Mouse (Mus musculus): ENCODE measurements around the gene Akap8. TPM values are rescaled to one million over a fixed set of nuclear protein-coding genes. Genes with fewer than 3 reads are reported as not detected.

Akap8 gene
- polyA plus RNA-seq, 1 experiment: not detected

GRCm38 (mm10) chr17:32333675-32334303, 12.8 kb upstream of the Akap8 start:
- Histone ChIP-seq H3K27ac (ENCODE audit: insufficient read depth, low read depth, low read length) (no peak overlapping the region), H3K4me1 (ENCODE audit: control insufficient read depth, insufficient read depth, low read length) (no peaks in the 10 kb centered on the region), H3K4me3 (ENCODE audit: insufficient read depth, low read depth, low read length) (no peak overlapping the region)
- 90% methylated on average over 31 of the region's 31 CpGs for WGBS
- TF ChIP-seq POLR2A (IDR thresholded peaks at IDR 0.05; ENCODE audit: insufficient read depth, low read depth, low read length) (no peak), CTCF (IDR thresholded peaks at IDR 0.05; ENCODE audit: insufficient read depth, low read depth, low read length) (no peak)

GRCm38 (mm10) chr17:32327501-32327900, 6.5 kb upstream of the Akap8 start:
- Histone ChIP-seq H3K4me3 (ENCODE audit: insufficient read depth, low read depth, low read length) (no peak overlapping the region), H3K4me1 (ENCODE audit: control insufficient read depth, insufficient read depth, low read length) (no peaks in the 10 kb centered on the region), H3K27ac (ENCODE audit: insufficient read depth, low read depth, low read length) (no peak overlapping the region)
- TF ChIP-seq CTCF (IDR thresholded peaks at IDR 0.05; ENCODE audit: insufficient read depth, low read depth, low read length) (no peak), POLR2A (IDR thresholded peaks at IDR 0.05; ENCODE audit: insufficient read depth, low read depth, low read length) (no peak)

DNA sequence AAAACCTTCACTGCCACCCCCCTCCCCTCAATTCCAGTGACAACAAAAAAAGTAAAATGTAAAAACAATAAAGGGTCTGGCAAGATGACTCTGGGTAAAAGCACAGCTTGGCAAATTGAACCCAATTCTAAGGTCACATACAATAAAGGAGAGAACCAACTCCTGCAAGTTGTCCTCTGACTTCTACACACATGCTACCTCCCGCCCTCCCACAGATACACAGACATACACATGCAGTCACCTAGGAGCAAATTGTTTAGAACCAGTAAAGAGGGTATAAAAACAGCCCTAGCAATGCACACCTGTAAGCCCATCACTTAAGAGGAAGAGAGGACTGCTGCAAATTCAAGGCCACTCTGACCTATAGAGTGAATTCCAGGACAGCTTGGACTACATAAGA, 1.8 kb upstream of the Akap8 start:
- H3K27ac ChIP-seq (ENCODE audit: insufficient read depth, low read depth, low read length): no peak overlapping the region
- TF ChIP-seq CTCF (IDR thresholded peaks at IDR 0.05; ENCODE audit: insufficient read depth, low read depth, low read length): no peak
- H3K4me3 ChIP-seq (ENCODE audit: insufficient read depth, low read depth, low read length): no peak overlapping the region
- H3K4me1 ChIP-seq (ENCODE audit: control insufficient read depth, insufficient read depth, low read length): no peaks in the 10 kb centered on the region
- 95% methylated on average over 1 of the region's 1 CpGs for WGBS

GRCm38 (mm10) chr17:32321836-32322235, 798 bp upstream of the Akap8 start:
- H3K4me3 ChIP-seq (ENCODE audit: insufficient read depth, low read depth, low read length): peak overlapping the region; percentile 70
- WGBS: 16% methylated on average over 6 of the region's 6 CpGs
- peak overlapping the region; percentile 80 for H3K27ac ChIP-seq (ENCODE audit: insufficient read depth, low read depth, low read length)
- H3K4me1 ChIP-seq (ENCODE audit: control insufficient read depth, insufficient read depth, low read length): no peaks in the 10 kb centered on the region
- no peak for TF ChIP-seq CTCF (IDR thresholded peaks at IDR 0.05; ENCODE audit: insufficient read depth, low read depth, low read length)
- no peak for TF ChIP-seq POLR2A (IDR thresholded peaks at IDR 0.05; ENCODE audit: insufficient read depth, low read depth, low read length)

- under 1% methylated on average over 23 of the region's 23 CpGs for WGBS
- peak overlapping the region; percentile 70 for H3K4me3 ChIP-seq (ENCODE audit: insufficient read depth, low read depth, low read length)
Observed at GRCm38 (mm10) chr17:32321390-32321734, 324 bp upstream of the Akap8 start.

GRCm38 (mm10) chr17:32319950-32320349, 1.1 kb downstream of the Akap8 start:
- no peak for TF ChIP-seq CTCF (IDR thresholded peaks at IDR 0.05; ENCODE audit: insufficient read depth, low read depth, low read length)
- TF ChIP-seq POLR2A (IDR thresholded peaks at IDR 0.05; ENCODE audit: insufficient read depth, low read depth, low read length): no peak
- no peaks in the 10 kb centered on the region for H3K4me1 ChIP-seq (ENCODE audit: control insufficient read depth, insufficient read depth, low read length)
- peak overlapping the region; percentile 91 for H3K4me3 ChIP-seq (ENCODE audit: insufficient read depth, low read depth, low read length)
- 0% methylated on average over 7 of the region's 7 CpGs for WGBS
- no peak overlapping the region for H3K27ac ChIP-seq (ENCODE audit: insufficient read depth, low read depth, low read length)

More at GRCm38 (mm10) chr17:32321390-32321734, 324 bp upstream of the Akap8 start:
- Histone ChIP-seq H3K27ac (ENCODE audit: insufficient read depth, low read depth, low read length) (peak overlapping the region; percentile 80), H3K4me1 (ENCODE audit: control insufficient read depth, insufficient read depth, low read length) (no peaks in the 10 kb centered on the region)
- peak; percentile 61; the same call in 1 of the 2 replicates for TF ChIP-seq POLR2A (IDR thresholded peaks at IDR 0.05; ENCODE audit: insufficient read depth, low read depth, low read length)
- peak; percentile 25; the same call in 1 of the 2 replicates for TF ChIP-seq CTCF (IDR thresholded peaks at IDR 0.05; ENCODE audit: insufficient read depth, low read depth, low read length)

- no peaks in the 10 kb centered on the region for H3K4me1 ChIP-seq (ENCODE audit: control insufficient read depth, insufficient read depth, low read length)
- TF ChIP-seq CTCF (IDR thresholded peaks at IDR 0.05; ENCODE audit: insufficient read depth, low read depth, low read length) (no peak), POLR2A (IDR thresholded peaks at IDR 0.05; ENCODE audit: insufficient read depth, low read depth, low read length) (no peak)
- no peak overlapping the region for H3K4me3 ChIP-seq (ENCODE audit: insufficient read depth, low read depth, low read length)
- H3K27ac ChIP-seq (ENCODE audit: insufficient read depth, low read depth, low read length): no peak overlapping the region
- WGBS: 88% methylated on average over 3 of the region's 3 CpGs
Observed at GRCm38 (mm10) chr17:32317708-32318107, 3.3 kb downstream of the Akap8 start.

GRCm38 (mm10) chr17:32317032-32317431, 4.0 kb downstream of the Akap8 start:
- TF ChIP-seq POLR2A (IDR thresholded peaks at IDR 0.05; ENCODE audit: insufficient read depth, low read depth, low read length) (no peak), CTCF (IDR thresholded peaks at IDR 0.05; ENCODE audit: insufficient read depth, low read depth, low read length) (no peak)

GRCm38 (mm10) chr17:32315560-32315959, 5.5 kb downstream of the Akap8 start:
- H3K4me1 ChIP-seq (ENCODE audit: control insufficient read depth, insufficient read depth, low read length): no peaks in the 10 kb centered on the region
- no peak overlapping the region for H3K27ac ChIP-seq (ENCODE audit: insufficient read depth, low read depth, low read length)
- H3K4me3 ChIP-seq (ENCODE audit: insufficient read depth, low read depth, low read length): no peak overlapping the region
- TF ChIP-seq POLR2A (IDR thresholded peaks at IDR 0.05; ENCODE audit: insufficient read depth, low read depth, low read length) (no peak), CTCF (IDR thresholded peaks at IDR 0.05; ENCODE audit: insufficient read depth, low read depth, low read length) (no peak)
- WGBS: 95% methylated on average over 5 of the region's 5 CpGs

More at GRCm38 (mm10) chr17:32317032-32317431, 4.0 kb downstream of the Akap8 start:
- Histone ChIP-seq H3K27ac (ENCODE audit: insufficient read depth, low read depth, low read length) (no peak overlapping the region), H3K4me1 (ENCODE audit: control insufficient read depth, insufficient read depth, low read length) (no peaks in the 10 kb centered on the region), H3K4me3 (ENCODE audit: insufficient read depth, low read depth, low read length) (no peak overlapping the region)
- WGBS: 79% methylated on average over 8 of the region's 8 CpGs
